Mouse (Mus musculus) neural tube, embryonic 15.5 days (tissue): ENCODE measurements around the gene 4930595M18Rik. TPM values are rescaled to one million over a fixed set of nuclear protein-coding genes. Genes with fewer than 3 reads are reported as not detected.

Experiments
- ATAC-seq: fragments of 200-750 bp; cut with Nextera tagmentation; 2 replicates; pipeline ENCODE4 v1.8.0; 2017; ENCODE audit warnings: mild to moderate bottlenecking, moderate TSS enrichment, moderate library complexity; ENCODE audit not compliant: low FRiP score
- H3K27ac ChIP-seq: fragments of 300-500 bp; sonication (generic); replicated peaks from 2 replicates; pipeline ENCODE4 v1.5.1; 2015; ENCODE audit warnings: mild to moderate bottlenecking, inconsistent platforms
- H3K27me3 ChIP-seq: fragments of 300-500 bp; sonication (generic); replicated peaks from 2 replicates; pipeline ENCODE4 v1.6.1; 2015; ENCODE audit warnings: inconsistent platforms
- H3K36me3 ChIP-seq: fragments of 300-500 bp; sonication (generic); 2 replicates; pipeline ENCODE4 v1.6.1; 2015; ENCODE audit warnings: inconsistent platforms
- H3K4me1 ChIP-seq: fragments of 300-500 bp; sonication (generic); 2 replicates; pipeline ENCODE4 v1.6.1; 2015; ENCODE audit warnings: inconsistent platforms
- H3K4me2 ChIP-seq: fragments of 300-500 bp; sonication (generic); 2 replicates; pipeline ENCODE4 v1.6.1; 2015; ENCODE audit warnings: inconsistent platforms, mild to moderate bottlenecking, moderate library complexity
- H3K4me3 ChIP-seq: fragments of 300-500 bp; sonication (generic); replicated peaks from 2 replicates; pipeline ENCODE4 v1.5.1; 2015; ENCODE audit warnings: mild to moderate bottlenecking, inconsistent platforms
- H3K9ac ChIP-seq: fragments of 300-500 bp; sonication (generic); replicated peaks from 2 replicates; pipeline ENCODE4 v1.6.1; 2015; ENCODE audit warnings: mild to moderate bottlenecking, inconsistent platforms
- H3K9me3 ChIP-seq: fragments of 300-500 bp; sonication (generic); replicated peaks from 2 replicates; pipeline ENCODE4 v1.6.1; 2016; ENCODE audit warnings: inconsistent platforms
- WGBS: fragments of 180-500 bp; shearing (Covaris S2); methylation state at CpG from one replicate; pipeline ENCODE4 v1.1.7; 2015; ENCODE audit warnings: mixed read lengths; 5-methylcytosine and 5-hydroxymethylcytosine counted together
- polyA plus RNA-seq: library from polyadenylated mRNA; unstranded; fragments of >200 nt; fragmentation: Nextera tagmentation; extraction: Ambion mirVana; gene quantifications from 2 replicates; pipeline ENCODE4 v1.2.1, GENCODE M21; 2015

Gene 4930595M18Rik
- polyA plus RNA-seq = not detected in 2 replicates

GRCm38 (mm10) chrX:81458021-81458420, at the start of gene 4930595M18Rik:
Gene 4930595M18Rik (minus strand): TSS chrX:81458121.
- no peaks in the 10 kb centered on the region for H3K9me3 ChIP-seq
- H3K4me1 ChIP-seq = no peaks in the 10 kb centered on the region
- no peaks in the 10 kb centered on the region for H3K36me3 ChIP-seq
- H3K4me3 ChIP-seq = no peak within 1 kb of the TSS
- no peaks in the 10 kb centered on the region for H3K27me3 ChIP-seq
- WGBS = 96% methylated on average over 6 of the region's 6 CpGs
- no peak within 1 kb of the TSS for H3K9ac ChIP-seq
- H3K27ac ChIP-seq = no peak within 1 kb of the TSS
- no peak for ATAC-seq
- H3K4me2 ChIP-seq = no peak within 1 kb of the TSS

GRCm38 (mm10) chrX:81472500-81472899, 14.6 kb upstream of the 4930595M18Rik start:
- H3K4me2 ChIP-seq = no peak overlapping the region
- H3K36me3 ChIP-seq = no peaks in the 10 kb centered on the region
- no peaks in the 10 kb centered on the region for H3K4me1 ChIP-seq
- no peaks in the 10 kb centered on the region for H3K27me3 ChIP-seq
- no peak for ATAC-seq
- no peak overlapping the region for H3K4me3 ChIP-seq
- no peaks in the 10 kb centered on the region for H3K9me3 ChIP-seq
- H3K27ac ChIP-seq = no peak overlapping the region
- H3K9ac ChIP-seq = no peak overlapping the region
